Mouse (Mus musculus) testis, adult 10 weeks (tissue): ENCODE results near the gene Rhox2g. TPM values are rescaled to one million over a fixed set of nuclear protein-coding genes. Genes with fewer than 3 reads are reported as not detected.

Experiments
- polyA plus RNA-seq: library from polyadenylated mRNA; stranded (reverse); fragments of 350-450 nt; fragmentation: Illumina TruSeq; extraction: RNeasy Lipid Tissue Mini Kit (QIAGEN cat#74804); gene quantifications from one replicate; pipeline ENCODE4 v1.2.3, GENCODE M21; 2014; ENCODE audit warnings: low read depth, low replicate concordance

The Rhox2g gene
- not detected for polyA plus RNA-seq

GRCm38 (mm10) chrX:37643370-37643769, at the start of gene Rhox2g:
TSS of gene Rhox2g (minus strand) at chrX:37643470.

GRCm38 (mm10) chrX:37673177-37673576, 29.9 kb upstream of the Rhox2g start, which contains the start of gene Rhox2h:
TSS of gene Rhox2h (minus strand) at chrX:37673277.

DNA sequence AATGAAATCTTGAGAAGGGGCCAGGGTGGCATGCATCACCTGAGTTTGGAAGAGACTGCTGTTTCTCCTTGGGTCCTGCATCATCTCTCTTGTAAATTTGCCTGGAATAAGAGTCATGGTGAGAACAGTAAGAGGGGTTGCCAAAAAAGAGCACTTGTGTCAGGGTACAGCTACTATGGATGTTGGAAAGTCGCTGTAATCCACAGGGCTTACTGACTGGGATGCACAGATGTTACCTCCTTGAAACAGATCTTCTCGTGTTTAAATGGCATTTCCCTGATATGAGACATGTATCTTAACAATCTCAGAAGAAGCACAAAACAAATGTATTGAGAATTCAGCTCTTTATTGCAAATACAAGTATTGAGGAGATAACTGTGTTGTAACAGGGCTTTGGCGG, 25.4 kb upstream of the Rhox2g start, which contains the start of gene Rhox3h:
Rhox3h (minus strand) TSS at position 101 of the 400 bp plus-strand sequence.

GRCm38 (mm10) chrX:37651227-37651626, 8.0 kb upstream of the Rhox2g start, which contains the start of gene Rhox4g:
TSS of gene Rhox4g (minus strand) at chrX:37651327.

DNA sequence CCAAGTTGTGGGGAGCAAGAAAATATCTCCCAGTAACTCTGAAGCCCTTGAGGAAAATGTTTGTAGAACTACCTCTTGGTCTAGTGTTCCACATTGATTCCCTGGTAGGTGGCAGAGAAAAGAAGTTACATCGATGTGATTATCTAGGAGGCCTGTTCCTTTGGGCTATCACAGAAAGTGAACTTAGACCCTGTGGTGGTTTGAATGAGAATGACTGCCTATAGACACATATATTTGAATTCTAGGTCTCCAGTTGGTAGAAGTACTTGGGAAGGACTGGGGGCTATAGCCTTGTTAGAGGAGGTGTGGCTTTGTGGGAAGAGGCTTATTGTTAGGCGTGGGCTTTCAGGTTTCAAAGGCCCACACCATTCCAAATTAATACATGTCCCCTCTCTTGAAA, 14.8 kb downstream of the Rhox2g start, which contains the start of gene Rhox3g:
Rhox3g (minus strand) TSS at position 101 of the 400 bp plus-strand sequence.

DNA sequence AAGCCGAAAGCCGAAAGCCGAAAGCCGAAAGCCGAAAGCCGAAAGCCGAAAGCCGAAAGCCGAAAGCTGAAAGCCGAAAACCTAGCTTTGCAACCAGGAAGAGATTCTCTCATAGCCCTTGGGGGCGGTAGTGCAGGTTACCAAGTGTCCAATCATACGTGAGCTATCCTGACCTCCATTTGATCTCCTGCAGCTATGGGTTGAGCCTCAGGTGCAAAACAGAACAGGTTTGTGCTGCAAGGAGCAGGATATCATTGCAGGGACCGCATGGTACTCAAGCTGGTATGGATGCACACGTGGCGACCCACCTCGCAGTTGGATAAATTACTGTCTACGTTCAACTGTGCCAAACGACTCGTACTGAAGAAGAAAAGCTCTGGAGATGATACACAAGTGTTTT, 35.7 kb downstream of the Rhox2g start, which contains the start of gene Rhox4f:
Rhox4f (minus strand) TSS at position 101 of the 400 bp plus-strand sequence.

Other genes with a start within 250 kb of the Rhox2g start
- gene Rhox2b, start 231.4 kb downstream of the Rhox2g start, polyA plus RNA-seq = not detected
- gene Rhox4b, start 211.0 kb downstream of the Rhox2g start, polyA plus RNA-seq = not detected
- gene Rhox2c, start 189.8 kb downstream of the Rhox2g start, polyA plus RNA-seq = not detected
- gene Rhox3c, start 184.9 kb downstream of the Rhox2g start, polyA plus RNA-seq = 0.91 TPM
- gene Rhox4c, start 163.1 kb downstream of the Rhox2g start, polyA plus RNA-seq = not detected
- gene Rhox2d, start 150.0 kb downstream of the Rhox2g start, polyA plus RNA-seq = not detected
- not detected for gene Rhox4d, start 129.1 kb downstream of the Rhox2g start, polyA plus RNA-seq
- gene Rhox2e, start 113.0 kb downstream of the Rhox2g start, polyA plus RNA-seq = 0.59 TPM
- gene Rhox3e, start 101.5 kb downstream of the Rhox2g start, polyA plus RNA-seq = 0.24 TPM
- gene Rhox4e, start 86.1 kb downstream of the Rhox2g start, polyA plus RNA-seq = 0.31 TPM
- not detected for gene Rhox2f, start 72.1 kb downstream of the Rhox2g start, polyA plus RNA-seq
- 1.3 TPM for gene Rhox3f, start 62.5 kb downstream of the Rhox2g start, polyA plus RNA-seq
- not detected for gene Rhox4f, start 35.8 kb downstream of the Rhox2g start, polyA plus RNA-seq
- gene Rhox3g, start 14.9 kb downstream of the Rhox2g start, polyA plus RNA-seq = not detected
- not detected for gene Rhox4g, start 7.9 kb upstream of the Rhox2g start, polyA plus RNA-seq
- 0.70 TPM for gene Rhox3h, start 25.3 kb upstream of the Rhox2g start, polyA plus RNA-seq
- gene Rhox2h, start 29.8 kb upstream of the Rhox2g start, polyA plus RNA-seq = not detected
- gene Rhox5, start 161.4 kb upstream of the Rhox2g start, polyA plus RNA-seq = 9.8 TPM
- not detected for gene Rhox6, start 183.4 kb upstream of the Rhox2g start, polyA plus RNA-seq
- gene Rhox7a, start 188.2 kb upstream of the Rhox2g start, polyA plus RNA-seq = not detected
- 24.1 TPM for gene Rhox8, start 235.5 kb upstream of the Rhox2g start, polyA plus RNA-seq